8 mouse cellular contexts compared by ENCODE assay signal in the genomic region with DNA sequence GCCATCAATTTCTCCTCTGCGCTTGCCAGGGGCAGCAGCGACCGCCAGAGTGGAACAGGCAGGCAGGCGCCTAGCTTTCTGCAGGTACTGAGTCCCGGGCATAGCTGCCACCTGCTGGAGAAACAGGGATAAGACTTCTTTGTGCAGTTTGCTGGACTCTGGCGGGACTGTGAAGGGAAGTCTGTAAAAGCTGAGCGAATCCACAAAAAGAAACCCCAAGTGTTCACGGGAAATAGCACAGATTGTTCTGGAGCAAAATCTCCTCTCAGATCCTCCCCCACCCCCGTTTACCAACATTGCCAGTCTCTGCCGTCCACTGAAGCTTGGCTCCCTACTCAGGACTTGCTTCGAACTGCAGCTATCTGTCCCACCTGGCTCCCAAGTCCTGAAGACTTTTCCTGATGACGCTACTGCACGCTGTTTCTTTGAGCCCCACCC. TPM values are rescaled to one million over a fixed set of nuclear protein-coding genes. Genes with fewer than 3 reads are reported as not detected.
DNase-seq lines count a peak whose midpoint lies in the region; ATAC-seq lines count a peak whose summit lies in the region.

No protein-coding gene starts in this region.

- H3K27ac ChIP-seq in hindbrain, embryonic 12.5 days = no peak overlapping the region

- DNase-seq in NIH3T3 (ENCODE audit: low read depth) = peak; percentile 90
- DNase-seq in cerebellum, adult 9-11 months = peak; percentile 74
- peak; percentile 64 to 81 for DNase-seq in frontal cortex, postnatal 10 days (ENCODE audit: low spot score in 2 of 2)
- DNase-seq in layer of hippocampus, postnatal 36 days = peak; percentile 75 to 77
- DNase-seq in lung, postnatal 36 days = peak; percentile 80
- DNase-seq in retina, embryonic 14.5 days (ENCODE audit: low spot score) = peak; percentile 85
- DNase-seq in thymus, postnatal 36 days = peak; percentile 55 to 60

- peaks cover 22% of the 10 kb centered on the region for H3K27me3 ChIP-seq in hindbrain, embryonic 12.5 days

- H3K4me2 ChIP-seq in hindbrain, embryonic 12.5 days (replicated peaks) = peak overlapping the region; percentile 43

- H3K4me1 ChIP-seq in hindbrain, embryonic 12.5 days = peaks cover 18% of the 10 kb centered on the region

- no peak overlapping the region for H3K9ac ChIP-seq in hindbrain, embryonic 12.5 days

- H3K36me3 ChIP-seq in hindbrain, embryonic 12.5 days = no peaks in the 10 kb centered on the region

- ATAC-seq in hindbrain, embryonic 12.5 days (ENCODE audit: low FRiP score) = no peak

- H3K9me3 ChIP-seq in hindbrain, embryonic 12.5 days (replicated peaks) = no peaks in the 10 kb centered on the region

- 6% methylated on average over 13 of the region's 13 CpGs for WGBS in hindbrain, embryonic 12.5 days

- H3K4me3 ChIP-seq in hindbrain, embryonic 12.5 days = peak overlapping the region; percentile 0; the same call in 1 of the 2 replicates

RNA-seq across cellular contexts. Expression of gene Celf6, which starts 7.2 kb away (rescaled TPM):
- 20.7 and 21.5 TPM in 2 replicates for polyA plus RNA-seq in hindbrain, embryonic 12.5 days (2016; fragmentation: Nextera tagmentation; extraction: Ambion mirVana)
- 10 to 100 TPM; 28.6 to 29.8 TPM for total RNA-seq in layer of hippocampus, postnatal 36 days (2021)

RNA-seq across cellular contexts. Expression of gene Parp6, which starts 32.2 kb away (rescaled TPM):
- 127 TPM in 2 replicates for polyA plus RNA-seq in hindbrain, embryonic 12.5 days (2016; fragmentation: Nextera tagmentation; extraction: Ambion mirVana)
- 100 to 1,000 TPM; 131 to 142 TPM for total RNA-seq in layer of hippocampus, postnatal 36 days (2021)

RNA-seq across cellular contexts. Expression of gene Tmem202, which starts 45.2 kb away (rescaled TPM):
- polyA plus RNA-seq in hindbrain, embryonic 12.5 days (2016; fragmentation: Nextera tagmentation; extraction: Ambion mirVana) = not detected in 2 replicates
- 1 to 10 TPM; 2.1 to 2.7 TPM for total RNA-seq in layer of hippocampus, postnatal 36 days (2021)

RNA-seq across cellular contexts. Expression of gene Hexa, which starts 45.5 kb away (rescaled TPM):
- 54.6 and 60.6 TPM in 2 replicates for polyA plus RNA-seq in hindbrain, embryonic 12.5 days (2016; fragmentation: Nextera tagmentation; extraction: Ambion mirVana)
- 10 to 100 TPM; 50.9 to 51.6 TPM for total RNA-seq in layer of hippocampus, postnatal 36 days (2021)
